Mouse (Mus musculus) spleen, adult 2 months (tissue): ENCODE data around the gene Pcdh10. TPM values are rescaled to one million over a fixed set of nuclear protein-coding genes. Genes with fewer than 3 reads are reported as not detected.

Experiments
- DNase-seq, 2 experiments: peaks; one replicate each; pipeline versions ENCODE4 v3.0.0 to v3.0.0-alpha.2; 2012 to 2021; ENCODE audit warnings: low spot score in 2 of 2, low read depth in 1 of 2
- H3K27ac ChIP-seq: fragments of 200-500 bp; 2 replicates; pipeline ENCODE4 v1.5.1; 2012; ENCODE audit warnings: low read length, inconsistent platforms; ENCODE audit not compliant: insufficient read depth
- H3K27me3 ChIP-seq: fragments of 200-500 bp; 2 replicates; pipeline ENCODE4 v1.6.1; 2012; ENCODE audit warnings: mild to moderate bottlenecking, moderate library complexity, low read length, inconsistent platforms; ENCODE audit not compliant: control insufficient read depth, insufficient read depth
- H3K36me3 ChIP-seq: fragments of 200-500 bp; 2 replicates; pipeline ENCODE4 v1.6.1; 2012; ENCODE audit warnings: mild to moderate bottlenecking, low read length, inconsistent platforms; ENCODE audit not compliant: control insufficient read depth, insufficient read depth
- H3K4me1 ChIP-seq: fragments of 200-500 bp; 2 replicates; pipeline ENCODE4 v1.6.1; 2011; ENCODE audit warnings: inconsistent platforms; ENCODE audit not compliant: control insufficient read depth, insufficient read depth, insufficient read length
- H3K4me3 ChIP-seq: fragments of 200-500 bp; 2 replicates; pipeline ENCODE4 v1.5.1; 2011; ENCODE audit warnings: mild to moderate bottlenecking, inconsistent platforms; ENCODE audit not compliant: insufficient read depth, insufficient read length; ENCODE audit errors: extremely low read depth
- CTCF ChIP-seq: fragments of 200-500 bp; IDR thresholded peaks from 2 replicates; pipeline ENCODE4 v1.5.1; 2011; ENCODE audit warnings: mild to moderate bottlenecking, inconsistent platforms; ENCODE audit not compliant: insufficient read depth, insufficient read length, insufficient replicate concordance; ENCODE audit errors: extremely low read depth
- POLR2A ChIP-seq: fragments of 200-500 bp; IDR thresholded peaks from 2 replicates; pipeline ENCODE4 v1.6.1; 2011; ENCODE audit warnings: low read depth, low read length, inconsistent platforms
- WGBS: fragments of 180-500 bp; shearing (Covaris S2); methylation state at CpG from one replicate; pipeline ENCODE4 v1.1.7; 2018; 5-methylcytosine and 5-hydroxymethylcytosine counted together
- polyA plus RNA-seq: library from polyadenylated mRNA; depleted of rRNA; stranded (reverse); fragments of >200 nt; gene quantifications from 2 replicates; pipeline ENCODE4 v1.2.3, GENCODE M21; 2012

The Pcdh10 gene
- polyA plus RNA-seq, 1 experiment = 0.69 TPM

- DNase-seq = no peak
- H3K27ac ChIP-seq = no peak overlapping the region
- no peak for TF ChIP-seq POLR2A
- TF ChIP-seq CTCF = no peak
- no peak overlapping the region for H3K4me3 ChIP-seq
- WGBS = 59% methylated on average over 2 of the region's 2 CpGs
- H3K4me1 ChIP-seq = no peaks in the 10 kb centered on the region
- no peaks in the 10 kb centered on the region for H3K27me3 ChIP-seq
- no peaks in the 10 kb centered on the region for H3K36me3 ChIP-seq
Observed at GRCm38 (mm10) chr3:45386512-45386911, 8.3 kb downstream of the Pcdh10 start.

GRCm38 (mm10) chr3:45397101-45397500 lies 18.9 kb downstream of the Pcdh10 start:
- TF ChIP-seq CTCF (no peak), POLR2A (no peak)
- no peaks in the 10 kb centered on the region for H3K27me3 ChIP-seq
- no peak for DNase-seq
- WGBS = 80% methylated on average over 4 of the region's 4 CpGs
- H3K4me3 ChIP-seq = no peak overlapping the region
- H3K4me1 ChIP-seq = no peaks in the 10 kb centered on the region
- no peak overlapping the region for H3K27ac ChIP-seq
- H3K36me3 ChIP-seq = no peaks in the 10 kb centered on the region

GRCm38 (mm10) chr3:45403239-45403638 lies 25.0 kb downstream of the Pcdh10 start:
- no peaks in the 10 kb centered on the region for H3K27me3 ChIP-seq
- no peak overlapping the region for H3K27ac ChIP-seq
- 78% methylated on average over 2 of the region's 2 CpGs for WGBS
- H3K36me3 ChIP-seq = no peaks in the 10 kb centered on the region
- no peak for DNase-seq
- TF ChIP-seq CTCF (no peak), POLR2A (no peak)
- H3K4me3 ChIP-seq = no peak overlapping the region
- no peaks in the 10 kb centered on the region for H3K4me1 ChIP-seq

DNA sequence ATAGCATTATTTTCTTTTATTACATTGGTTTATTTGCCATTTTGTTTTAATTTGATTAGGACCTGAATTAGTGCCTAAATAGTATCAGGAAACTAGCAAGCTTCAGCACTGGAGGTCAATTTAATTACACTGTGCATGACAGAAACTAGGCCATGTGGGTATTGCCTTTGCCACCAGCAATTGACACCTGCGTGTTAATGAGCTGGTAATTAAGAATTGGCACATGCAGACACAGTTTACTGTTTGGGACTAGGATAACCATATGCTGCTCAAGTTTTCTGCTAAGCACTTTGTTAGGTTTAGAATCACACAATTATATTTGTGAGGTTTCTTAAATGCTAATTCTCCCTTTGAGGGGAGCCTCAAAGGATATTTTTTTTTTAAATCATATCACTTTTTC lies 53.5 kb downstream of the Pcdh10 start:
- no peak for DNase-seq
- Histone ChIP-seq H3K27ac (no peak overlapping the region), H3K36me3 (no peaks in the 10 kb centered on the region), H3K4me1 (no peaks in the 10 kb centered on the region), H3K4me3 (no peak overlapping the region), H3K27me3 (no peaks in the 10 kb centered on the region)
- no peak for TF ChIP-seq CTCF
- TF ChIP-seq POLR2A = no peak
- 57% methylated on average over 1 of the region's 1 CpGs for WGBS

DNA sequence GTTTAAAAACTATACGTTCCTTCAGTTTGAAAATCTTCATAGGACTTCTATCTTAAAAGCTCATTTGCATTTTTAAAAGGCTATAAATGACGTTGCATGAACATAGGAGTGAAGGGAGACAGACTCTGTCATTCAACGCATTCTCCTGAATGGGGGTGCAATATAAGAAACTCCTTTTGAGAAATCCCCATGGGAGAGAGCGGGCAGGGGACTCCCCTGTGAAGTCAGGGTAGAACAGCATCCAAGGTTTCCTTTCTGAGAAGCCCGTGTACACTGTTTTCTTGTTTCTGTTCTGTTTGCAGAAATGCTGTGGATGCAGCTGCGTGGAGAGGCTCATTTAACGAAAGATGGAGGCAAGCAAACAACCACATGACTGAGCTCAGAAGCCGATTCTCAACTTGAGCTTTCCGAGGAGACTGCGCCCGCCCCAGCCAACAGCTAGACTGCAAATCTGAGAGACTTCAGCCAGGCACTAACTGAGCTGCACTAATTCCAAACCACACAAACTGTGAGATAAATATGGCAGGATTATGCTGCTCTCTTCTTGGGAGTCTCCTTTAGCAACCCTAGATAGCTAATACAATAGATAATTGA lies 54.1 kb downstream of the Pcdh10 start:
- no peak for DNase-seq
- Histone ChIP-seq H3K36me3 (no peaks in the 10 kb centered on the region), H3K27me3 (no peaks in the 10 kb centered on the region), H3K4me3 (no peak overlapping the region), H3K27ac (no peak overlapping the region), H3K4me1 (no peaks in the 10 kb centered on the region)
- 53% methylated on average over 11 of the region's 11 CpGs for WGBS
- TF ChIP-seq POLR2A (no peak), CTCF (no peak)
